Mouse (Mus musculus): ENCODE measurements around the gene Fbxl15. TPM values are rescaled to one million over a fixed set of nuclear protein-coding genes. Genes with fewer than 3 reads are reported as not detected.

Fbxl15 gene
- total RNA-seq (2015) (0.72 and 1.4 TPM in 2 replicates), total RNA-seq (2017) (0.71 and 2.7 TPM in 2 replicates)

DNA sequence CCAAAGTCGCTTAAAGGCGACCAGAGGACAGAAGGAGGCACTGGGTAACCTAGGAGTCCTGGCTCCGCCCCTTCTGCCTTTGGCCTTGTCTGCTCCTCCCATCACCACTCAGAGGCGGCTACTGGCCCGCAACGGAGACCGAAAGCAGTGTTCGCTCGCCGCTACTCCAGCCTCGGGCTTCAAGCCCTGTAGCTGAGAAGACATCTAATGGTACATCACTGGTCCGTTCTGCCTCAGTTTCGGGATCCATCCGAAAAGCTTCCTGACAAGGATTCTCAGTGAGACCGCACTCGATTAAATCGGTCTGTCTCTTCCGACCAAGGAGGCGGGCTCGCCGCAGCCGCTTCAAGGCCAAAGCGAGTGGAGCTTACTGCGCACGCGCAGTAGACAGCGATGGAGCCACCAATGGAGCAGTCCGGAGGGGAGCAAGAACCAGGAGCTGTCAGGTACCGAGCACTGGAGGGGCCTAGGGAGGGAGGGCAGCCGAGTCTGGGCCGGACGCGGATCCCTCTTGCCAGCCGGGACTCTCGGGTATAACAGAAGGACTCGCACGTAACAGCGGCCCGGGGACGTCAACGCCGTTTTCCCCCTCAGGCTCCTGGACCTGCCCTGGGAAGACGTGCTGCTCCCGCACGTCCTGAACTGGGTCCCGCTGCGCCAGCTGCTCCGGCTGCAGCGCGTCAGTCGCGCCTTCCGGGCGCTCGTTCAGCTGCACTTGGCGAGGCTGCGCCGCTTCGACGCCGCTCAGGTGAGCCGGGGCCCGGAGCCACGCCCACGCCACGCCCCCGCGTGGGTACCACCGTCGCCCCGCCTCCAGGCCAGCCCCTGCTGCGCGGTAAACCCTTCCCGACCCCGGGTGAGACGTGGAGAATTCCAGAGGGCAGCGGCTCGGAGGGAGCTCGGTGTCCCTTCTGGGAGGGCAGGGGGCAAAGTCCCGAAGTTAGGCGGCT is at the start of gene Fbxl15:
TSS of gene Fbxl15 (plus strand) at position 104 of the 950 bp plus-strand sequence.
- ATAC-seq (replicated peaks; ENCODE audit: poor library complexity) = peak; percentile 72

DNA sequence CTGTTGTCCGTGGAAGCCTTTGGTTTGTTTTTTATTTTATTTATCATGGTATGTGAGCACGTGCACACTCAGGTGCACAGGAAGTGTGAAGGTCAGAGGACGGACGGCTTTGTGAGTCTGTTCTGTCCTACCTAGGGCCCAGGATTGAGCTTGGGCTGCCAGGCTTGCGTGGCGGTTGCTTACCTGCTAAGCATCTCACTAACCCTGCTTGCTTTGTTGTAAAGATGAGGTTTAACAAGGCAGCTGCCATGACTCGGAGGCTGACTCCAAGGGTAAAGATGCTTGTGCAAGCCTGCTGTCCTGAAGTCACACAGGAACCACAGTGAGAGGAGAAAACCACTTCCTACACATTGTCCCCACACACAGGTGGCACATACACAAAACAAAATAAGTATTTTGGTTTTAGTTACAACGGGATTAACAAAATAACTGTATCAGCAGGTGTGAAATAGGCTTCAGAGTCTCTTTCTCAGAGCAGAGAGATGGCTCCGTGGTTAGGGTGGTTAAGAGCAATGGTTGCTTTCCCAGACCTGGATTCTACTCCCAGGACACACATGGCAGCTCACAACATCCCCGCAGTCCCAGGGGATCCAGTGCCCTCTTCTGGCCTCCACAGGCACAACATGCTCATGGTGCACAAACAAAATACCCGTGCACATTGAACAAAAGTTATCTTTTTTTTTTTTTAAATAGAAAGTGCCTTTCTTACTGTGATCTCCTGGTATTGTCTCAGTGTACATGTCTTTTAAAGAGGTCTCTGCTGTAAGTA is 45.7 kb upstream of the Fbxl15 start:
- ATAC-seq (replicated peaks; ENCODE audit: poor library complexity) = no peak

DNA sequence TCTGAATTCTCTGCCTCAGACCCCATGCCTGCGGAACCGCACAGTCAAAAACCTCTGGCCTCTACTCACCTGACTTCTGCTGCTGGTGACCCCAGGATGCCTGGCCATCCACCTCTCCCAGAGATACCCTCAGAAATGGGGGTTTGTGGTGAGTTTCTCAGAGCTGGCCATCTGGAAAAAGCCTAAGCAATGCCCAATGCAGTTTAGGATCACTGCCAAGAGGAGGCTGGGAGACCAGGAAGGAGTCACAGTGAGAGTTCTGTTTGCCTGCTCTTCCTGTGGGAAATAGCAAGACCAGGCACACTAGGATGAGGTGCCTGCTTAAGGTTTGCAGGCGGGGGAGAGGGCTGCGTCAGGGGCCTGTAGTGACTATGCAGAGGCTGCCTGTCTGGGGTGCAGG is 43.3 kb upstream of the Fbxl15 start:
- ATAC-seq (replicated peaks; ENCODE audit: poor library complexity) = no peak

DNA sequence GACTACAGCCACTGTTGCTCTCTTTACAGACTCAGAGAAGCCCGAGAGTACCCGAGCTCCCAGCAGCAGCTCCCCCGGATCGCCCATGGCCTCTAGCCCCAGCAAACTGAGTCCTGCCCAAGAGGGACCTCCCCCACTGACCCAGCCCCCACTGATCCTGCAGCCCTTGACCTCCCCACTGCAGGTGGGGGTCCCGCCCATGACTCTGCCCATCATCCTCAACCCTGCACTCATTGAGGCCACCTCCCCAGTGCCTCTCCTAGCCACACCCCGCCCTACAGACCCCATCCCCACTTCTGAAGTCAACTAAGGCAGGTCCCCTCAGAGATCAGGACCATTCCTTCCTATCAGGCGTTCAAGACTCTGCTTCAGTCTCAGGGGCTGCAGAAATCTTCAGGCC is 42.4 kb upstream of the Fbxl15 start:
- no peak for ATAC-seq (replicated peaks; ENCODE audit: poor library complexity)

DNA sequence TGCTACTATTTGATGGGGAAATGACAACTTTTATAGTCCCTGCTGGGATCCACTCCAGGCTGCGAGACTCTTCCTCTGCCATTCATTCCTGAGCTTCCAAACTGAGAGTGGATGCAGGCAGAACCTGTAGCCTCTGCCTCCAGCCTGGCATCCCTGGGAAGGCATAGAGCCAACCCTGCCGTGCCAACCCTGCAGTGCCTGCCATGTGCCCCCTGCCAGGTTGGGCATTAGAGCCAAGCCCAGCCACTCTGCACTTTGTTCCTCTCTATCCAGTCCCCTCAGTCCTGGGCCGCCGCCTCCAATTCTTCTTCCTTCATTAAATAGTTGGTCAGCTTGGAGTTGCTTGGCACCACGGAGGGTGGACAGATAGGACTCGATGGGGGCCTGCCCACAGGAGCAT is 41.9 kb upstream of the Fbxl15 start:
- ATAC-seq (replicated peaks; ENCODE audit: poor library complexity) = no peak

DNA sequence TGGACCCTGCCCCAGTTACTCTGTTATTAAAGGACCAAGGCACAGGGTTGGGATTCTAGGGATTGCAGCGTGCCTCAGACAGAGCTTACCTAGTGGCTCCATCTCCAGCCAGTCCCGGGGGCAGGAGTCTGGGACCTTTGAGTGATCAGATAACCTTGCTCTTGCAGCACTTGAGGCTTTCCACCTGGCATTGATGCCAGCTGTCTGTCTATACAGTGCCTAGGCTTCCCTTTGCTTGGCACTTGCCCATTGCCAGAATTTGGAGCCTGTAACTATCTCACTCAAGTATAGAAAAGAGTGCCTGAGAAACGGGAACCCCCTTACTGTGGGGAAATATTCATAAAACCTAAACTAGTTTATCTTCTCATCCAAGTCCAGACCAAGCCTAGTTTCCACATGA is 41.1 kb upstream of the Fbxl15 start:
- ATAC-seq (replicated peaks; ENCODE audit: poor library complexity) = no peak

DNA sequence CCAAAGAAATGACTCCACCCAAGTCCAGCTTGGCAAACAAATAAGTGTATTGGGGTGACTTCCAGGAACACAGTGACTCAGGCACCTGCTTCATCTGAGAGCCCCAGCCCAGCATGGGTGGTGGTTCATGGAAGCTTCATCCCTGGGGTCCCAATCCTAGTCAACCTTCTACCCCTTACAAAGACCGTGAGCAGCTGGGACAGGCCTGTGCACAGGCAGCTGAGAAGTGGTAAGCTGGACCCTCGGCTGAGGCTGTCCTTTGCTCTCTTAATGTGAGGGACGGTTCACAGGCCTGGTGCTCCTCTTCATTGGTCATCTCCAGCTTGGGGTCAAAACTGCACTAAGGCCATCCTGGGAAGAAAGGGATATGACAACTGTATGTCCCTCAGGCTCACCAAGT is 40.4 kb upstream of the Fbxl15 start:
- ATAC-seq (replicated peaks; ENCODE audit: poor library complexity) = no peak

DNA sequence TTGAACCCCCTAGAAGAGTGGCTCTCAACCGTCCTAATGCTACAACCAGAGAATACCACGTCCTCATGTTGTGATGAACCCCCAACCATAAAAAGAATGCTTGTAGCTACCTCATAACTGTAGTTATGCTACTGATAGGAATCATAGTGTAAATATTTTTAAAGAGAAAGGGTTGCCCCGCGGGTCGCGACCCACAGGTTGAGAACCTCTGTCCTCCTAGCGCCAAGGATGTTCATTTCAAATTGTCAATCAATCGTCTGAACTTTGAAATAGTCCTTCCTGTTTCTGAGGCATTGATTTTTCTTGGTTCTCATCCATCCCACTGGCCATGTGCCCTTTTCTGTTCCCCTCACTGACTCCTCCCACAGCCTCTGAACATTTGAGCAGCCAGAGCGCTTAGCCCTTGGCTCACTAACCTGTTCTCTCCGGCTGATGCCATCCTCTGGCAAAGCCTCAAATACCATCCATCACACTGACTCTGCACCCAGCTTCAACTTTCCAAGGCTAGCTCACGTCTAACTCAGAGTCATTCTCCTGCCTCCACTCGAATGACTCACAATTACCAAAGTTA is 37.4 kb upstream of the Fbxl15 start:
- ATAC-seq (replicated peaks; ENCODE audit: poor library complexity) = no peak

DNA sequence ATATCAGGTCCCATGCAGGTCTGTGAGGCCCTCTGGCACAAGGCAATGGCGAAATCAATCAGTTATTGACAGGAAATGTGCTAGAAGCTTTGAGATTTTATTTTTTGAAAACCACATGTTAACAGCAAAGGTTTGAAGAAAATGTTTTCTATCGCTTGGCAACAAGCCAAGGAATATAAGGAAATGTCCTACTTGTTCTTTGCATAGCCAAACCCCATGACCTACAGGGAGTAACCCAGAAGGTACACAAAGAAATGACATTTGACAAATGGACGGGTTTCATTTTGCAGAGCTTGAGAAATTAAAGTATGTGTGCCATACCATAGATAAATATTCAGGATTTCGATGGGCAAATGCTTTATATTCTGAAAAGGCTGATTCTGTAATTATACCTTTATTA is 31.0 kb upstream of the Fbxl15 start:
- ATAC-seq (replicated peaks; ENCODE audit: poor library complexity) = no peak

DNA sequence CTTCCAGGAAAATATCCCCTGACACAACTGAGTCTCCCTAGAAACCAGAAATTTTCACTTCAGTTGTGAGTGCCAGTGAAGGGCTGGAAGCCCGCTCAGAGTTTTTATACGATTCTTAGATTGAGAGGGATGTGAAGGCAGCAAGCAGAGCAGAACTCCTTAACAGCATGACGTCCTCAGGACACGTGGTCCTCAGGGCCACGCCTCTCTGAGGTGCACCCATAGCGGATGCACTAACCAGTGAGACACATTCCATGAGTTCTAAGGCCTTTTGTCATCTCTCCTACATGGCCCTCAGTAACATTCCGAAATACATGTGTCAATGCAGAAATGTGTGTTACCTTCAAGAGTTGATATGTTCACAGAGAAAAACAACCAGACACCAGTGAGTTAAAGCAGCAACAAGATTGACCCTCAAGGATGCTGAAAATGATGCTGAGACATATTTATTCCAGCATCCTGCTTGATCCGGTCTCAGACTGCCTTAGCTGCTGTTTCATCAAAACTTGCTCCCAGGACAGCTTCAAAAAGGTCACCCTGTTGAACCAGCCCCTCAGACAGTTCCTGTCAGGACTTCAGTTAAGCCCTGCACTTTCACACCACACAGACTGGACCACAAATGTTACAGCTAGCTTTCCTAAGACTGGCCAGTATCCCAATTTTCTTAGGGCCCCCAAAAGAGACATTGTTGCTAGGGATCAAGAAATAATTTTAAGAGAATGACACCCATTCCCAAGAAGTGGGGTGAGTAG is 27.5 kb upstream of the Fbxl15 start:
- no peak for ATAC-seq (replicated peaks; ENCODE audit: poor library complexity)

DNA sequence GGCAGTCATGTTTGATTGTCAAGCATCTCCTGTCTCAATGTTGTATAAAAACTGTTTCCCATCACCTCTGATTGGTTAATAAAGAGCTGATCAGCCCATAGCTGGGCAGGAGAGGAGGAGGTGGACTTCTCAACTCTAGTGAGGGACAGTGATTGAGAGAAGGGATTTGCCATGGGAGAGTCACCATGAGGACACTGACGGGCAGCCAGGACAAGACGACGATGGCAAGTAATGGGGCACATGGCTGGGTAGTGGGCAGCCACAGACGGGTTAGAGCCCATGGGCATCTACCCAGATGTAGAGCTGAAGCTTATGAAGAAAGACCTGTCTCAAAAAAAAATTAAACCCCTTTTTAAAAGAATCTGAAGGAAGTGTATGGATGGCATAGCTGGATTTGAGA is 25.4 kb upstream of the Fbxl15 start:
- ATAC-seq (replicated peaks; ENCODE audit: poor library complexity) = no peak

DNA sequence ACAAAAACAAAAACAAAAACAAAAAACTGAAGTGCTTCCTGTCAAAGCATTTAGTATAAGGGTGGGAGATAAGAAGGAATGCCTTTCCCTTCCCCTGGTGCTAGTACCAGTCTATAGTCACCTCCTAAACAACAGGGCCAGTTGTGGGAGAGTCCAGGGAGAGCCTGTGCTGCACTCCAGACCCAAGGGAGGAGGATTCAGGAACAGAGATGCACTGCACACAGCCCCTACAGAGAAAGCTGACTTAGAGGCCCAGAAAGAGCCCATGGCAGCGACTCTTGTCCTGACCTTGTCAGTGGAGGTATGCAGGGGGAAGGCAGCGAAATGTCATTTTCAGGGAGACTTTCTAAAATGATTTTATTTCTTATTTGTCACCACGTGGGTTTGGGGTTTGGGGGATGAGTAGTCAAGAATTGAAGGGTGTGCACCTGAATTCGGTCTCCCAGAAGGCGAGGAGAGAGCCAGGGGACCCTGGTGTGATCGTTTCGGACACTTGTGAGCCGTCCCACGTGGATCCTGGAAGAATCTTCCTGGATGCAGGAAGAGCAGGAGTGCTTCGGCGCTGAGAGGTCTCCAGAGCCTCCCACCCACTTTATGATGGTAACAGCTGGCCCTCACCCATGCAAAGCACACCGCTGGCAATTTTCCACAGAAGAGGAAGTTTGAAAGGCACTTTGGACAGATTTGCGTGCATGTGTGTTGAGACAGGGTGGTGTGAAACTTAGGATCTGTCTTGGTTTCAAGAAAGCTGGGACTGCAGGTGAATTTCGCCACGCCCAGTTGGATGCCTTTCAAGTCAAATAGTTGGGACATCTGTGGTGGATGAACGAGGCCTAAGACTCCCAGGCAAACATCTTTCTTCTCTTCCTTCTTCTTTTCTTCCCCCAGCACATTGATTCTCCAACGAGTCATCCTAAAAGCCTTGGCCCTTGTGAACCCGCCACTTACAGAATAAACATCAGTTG is 24.5 kb upstream of the Fbxl15 start:
- no peak for ATAC-seq (replicated peaks; ENCODE audit: poor library complexity)

DNA sequence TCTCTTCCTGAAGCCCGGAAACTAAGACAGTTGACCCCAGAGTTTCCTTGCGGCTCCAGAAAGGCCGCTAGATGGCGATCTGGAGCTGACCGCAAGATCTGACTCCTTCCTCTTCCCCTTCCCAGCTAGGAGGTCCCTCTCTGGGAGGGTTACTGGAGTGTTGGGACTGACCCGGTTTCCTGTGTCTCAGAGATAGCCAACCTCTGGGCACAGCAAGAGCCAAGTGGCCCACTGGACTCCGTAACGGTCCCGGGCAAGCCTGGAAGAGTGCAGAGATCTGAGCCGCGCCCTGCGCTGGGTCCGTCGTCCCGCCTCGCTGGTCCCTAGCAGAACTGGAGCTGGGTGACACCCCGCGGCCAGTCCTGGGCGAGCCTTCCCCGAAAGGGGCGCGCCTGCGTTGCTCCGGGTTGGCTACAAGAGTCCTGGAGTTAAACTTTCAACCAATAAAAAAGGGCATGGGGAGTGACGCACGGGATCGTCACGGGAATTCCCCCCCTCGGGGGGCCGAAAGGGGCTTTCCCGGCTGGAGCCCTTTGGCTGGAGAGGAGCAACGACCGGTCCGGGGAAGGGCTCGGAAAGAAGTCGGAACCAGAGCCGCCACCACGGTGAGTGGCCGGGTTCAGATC is 23.7 kb upstream of the Fbxl15 start, which contains the start of gene Nfkb2:
TSS of gene Nfkb2 (plus strand) at position 105 of the 626 bp plus-strand sequence.
- ATAC-seq (replicated peaks; ENCODE audit: poor library complexity) = peak; percentile 65

DNA sequence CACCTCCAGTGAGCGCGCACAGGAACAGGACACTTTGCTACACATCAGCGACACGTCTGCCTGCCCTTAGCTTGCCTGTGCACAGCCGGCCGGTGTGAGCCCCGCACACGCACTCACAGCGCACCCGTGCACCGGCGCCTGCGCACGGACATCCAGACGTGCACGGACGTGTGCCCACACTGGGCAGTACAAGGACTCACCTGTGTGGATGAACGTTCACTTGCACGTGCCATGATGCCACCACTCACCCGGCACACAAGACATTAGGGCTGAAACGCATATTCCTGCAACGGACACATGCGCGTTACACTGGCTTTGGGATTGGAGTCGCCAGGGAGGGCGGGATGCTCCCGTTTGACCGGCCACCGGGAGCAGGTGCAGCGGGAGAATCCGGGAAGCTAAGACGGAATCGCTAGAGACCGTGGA is 23.1 kb upstream of the Fbxl15 start:
- peak; percentile 28 for ATAC-seq (replicated peaks; ENCODE audit: poor library complexity)

DNA sequence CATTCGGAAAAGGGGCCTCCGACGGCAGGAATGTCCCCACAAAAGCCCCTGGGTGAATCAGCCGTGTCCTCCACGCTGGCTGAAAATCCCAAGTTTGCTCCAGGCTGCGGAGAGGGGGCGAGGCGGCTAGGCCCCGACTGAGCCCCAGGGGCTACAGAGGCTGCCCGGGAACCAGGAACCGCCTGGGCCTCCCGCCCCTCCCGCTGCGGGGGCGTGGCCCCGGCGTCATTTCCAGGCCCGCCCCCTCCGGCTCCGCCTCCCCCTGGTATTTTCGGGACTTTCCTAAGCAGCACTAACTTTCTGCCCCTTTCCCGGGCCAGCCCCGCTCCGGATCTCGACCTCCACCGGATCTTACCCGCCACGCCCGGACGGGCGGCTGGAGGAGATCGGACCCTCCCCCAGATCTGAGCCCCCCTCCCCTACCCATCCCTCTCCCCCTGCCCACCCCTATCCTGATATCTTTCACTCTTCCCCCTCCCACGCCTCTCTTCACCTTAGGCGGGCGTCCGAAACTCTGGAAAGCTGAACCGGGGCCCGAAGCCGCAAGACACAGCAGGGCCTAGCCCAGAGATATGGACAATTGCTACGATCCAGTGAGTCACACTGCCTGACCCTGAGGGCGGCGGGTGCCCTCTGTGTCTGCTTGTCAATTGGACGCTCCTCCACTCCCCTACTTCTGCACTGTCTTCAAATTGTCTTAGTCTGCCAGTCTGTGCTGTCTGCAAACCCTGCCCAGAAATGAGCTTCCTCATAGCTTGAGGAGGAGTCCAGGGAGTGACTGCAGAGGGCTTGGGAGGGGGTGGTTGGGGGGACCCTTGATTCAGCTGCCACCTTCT is 22.3 kb upstream of the Fbxl15 start:
- peak; percentile 54 for ATAC-seq (replicated peaks; ENCODE audit: poor library complexity)

DNA sequence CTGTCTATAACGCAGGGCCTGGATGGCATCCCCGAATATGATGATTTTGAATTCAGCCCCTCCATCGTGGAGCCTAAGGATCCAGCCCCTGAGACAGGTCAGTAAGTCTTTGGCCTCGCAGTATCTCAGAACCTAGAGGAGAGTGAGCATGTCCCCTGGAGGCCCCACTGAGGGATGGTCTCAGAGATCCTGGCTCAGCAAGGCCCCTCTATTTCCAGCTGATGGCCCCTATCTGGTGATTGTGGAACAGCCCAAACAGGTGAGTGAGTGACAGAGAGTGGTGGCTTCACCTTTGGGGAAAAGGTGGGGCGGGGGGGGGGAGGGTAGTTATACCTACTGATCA is 21.7 kb upstream of the Fbxl15 start:
- no peak for ATAC-seq (replicated peaks; ENCODE audit: poor library complexity)

DNA sequence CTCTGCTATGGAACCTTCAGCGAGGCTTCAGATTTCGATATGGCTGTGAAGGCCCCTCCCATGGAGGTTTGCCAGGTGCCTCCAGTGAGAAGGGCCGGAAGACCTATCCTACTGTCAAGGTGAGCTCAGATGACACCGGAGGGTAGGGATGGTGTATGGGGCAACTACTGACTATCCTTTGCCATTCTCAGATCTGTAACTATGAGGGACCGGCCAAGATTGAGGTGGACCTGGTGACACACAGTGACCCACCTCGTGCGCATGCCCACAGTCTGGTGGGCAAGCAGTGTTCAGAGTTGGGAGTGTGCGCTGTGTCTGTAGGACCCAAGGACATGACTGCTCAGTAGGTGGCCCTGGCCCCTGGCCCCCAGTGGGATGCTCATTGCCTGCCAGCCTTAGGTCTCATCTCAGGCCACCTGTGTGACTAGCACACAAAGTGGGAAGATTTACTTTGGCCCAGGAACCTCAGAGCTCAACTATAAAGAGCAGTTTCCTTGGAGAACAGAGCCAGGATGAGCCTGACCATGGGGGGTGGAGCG is 21.2 kb upstream of the Fbxl15 start:
- ATAC-seq (replicated peaks; ENCODE audit: poor library complexity) = no peak

DNA sequence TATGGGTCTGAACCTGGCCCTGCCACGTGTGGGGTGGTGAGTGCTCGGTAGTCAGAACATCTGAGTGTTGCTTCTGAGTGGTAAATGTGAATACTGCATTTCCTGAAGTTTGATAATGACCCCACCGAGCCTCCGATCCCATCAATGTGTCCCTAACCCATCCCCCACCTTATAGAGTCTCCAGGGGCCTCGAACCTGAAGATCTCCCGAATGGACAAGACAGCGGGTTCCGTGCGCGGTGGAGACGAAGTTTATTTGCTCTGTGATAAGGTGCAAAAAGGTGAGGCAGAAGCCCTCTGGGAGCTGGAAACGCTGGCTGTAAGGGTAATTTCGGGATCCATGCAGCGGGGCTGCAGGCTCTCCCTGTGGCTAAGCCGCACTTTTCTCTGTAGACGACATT is 20.2 kb upstream of the Fbxl15 start:
- no peak for ATAC-seq (replicated peaks; ENCODE audit: poor library complexity)
